6 mouse cellular contexts compared by ENCODE assay signal in genomic region chr5:121747884-121748594, GRCm38 (mm10). TPM values are rescaled to one million over a fixed set of nuclear protein-coding genes. Genes with fewer than 3 reads are reported as not detected.
DNase-seq lines count a peak whose midpoint lies in the region; ATAC-seq and TF ChIP-seq lines count a peak whose summit lies in the region.
"Not testable (repeated sequence)": the region's sequence is repeated elsewhere in the genome, so short reads cannot be mapped to it uniquely, and the experiment has no call there.

No protein-coding gene starts in this region.

- DNase-seq in MEL (ENCODE audit: low read depth, low spot score): peak; percentile 60
- DNase-seq in c-Kit-positive CD71-positive TER-119-positive erythroid progenitor cells, embryonic 14.5 days (ENCODE audit: low spot score): peak; percentile 23
- not testable (repeated sequence) for DNase-seq in liver, embryonic 14.5 days (ENCODE audit: low read depth in 3 of 3, low spot score in 3 of 3)

- H3K79me2 ChIP-seq in MEL (ENCODE audit: control insufficient read depth, insufficient read depth, low read length, poor library complexity): peaks cover 15% of the 10 kb centered on the region

- peak overlapping the region; percentile 40 for H3K27ac ChIP-seq in MEL (ENCODE audit: control insufficient read depth, low read depth, low read length)
- H3K27ac ChIP-seq in liver, embryonic 12.5 days: peak overlapping the region; percentile 68
- H3K27ac ChIP-seq in liver, embryonic 14.5 days: peak overlapping the region; percentile 26
- H3K27ac ChIP-seq in liver, embryonic 16.5 days (ENCODE audit: low read length): not testable (repeated sequence)

- TF ChIP-seq CTCF in MEL (IDR thresholded peaks at IDR 0.05 in 2 of 3, conservative IDR thresholded peaks at IDR 0.05 in 1 of 3; ENCODE audit: control insufficient read depth in 1 of 3, insufficient read depth in 1 of 3, low read depth in 2 of 3, low read length in 3 of 3, poor library complexity in 1 of 3, severe bottlenecking in 1 of 3); liver, embryonic 14.5 days (IDR thresholded peaks at IDR 0.05; ENCODE audit: low read depth): not testable (repeated sequence)

- peak overlapping the region; percentile 32 for H3K4me2 ChIP-seq in liver, embryonic 12.5 days
- H3K4me2 ChIP-seq in liver, embryonic 14.5 days (ENCODE audit: low read depth): peak overlapping the region; percentile 20; the same call in 1 of the 2 replicates
- not testable (repeated sequence) for H3K4me2 ChIP-seq in liver, embryonic 16.5 days (ENCODE audit: low read depth, low read length)

- WGBS in liver, embryonic 12.5 days (ENCODE audit: insufficient replicate concordance): 58% methylated on average over 4 of the region's 4 CpGs
- WGBS in liver, embryonic 14.5 days (ENCODE audit: insufficient replicate concordance): 57% methylated on average over 4 of the region's 4 CpGs
- WGBS in liver, embryonic 16.5 days (ENCODE audit: insufficient replicate concordance): 58% methylated on average over 4 of the region's 4 CpGs

- peaks cover 21 to 26% of the 10 kb centered on the region in 2 experiments for H3K36me3 ChIP-seq in MEL (ENCODE audit: control insufficient read depth in 1 of 2, insufficient read depth in 2 of 2, low read length in 2 of 2)
- H3K36me3 ChIP-seq in liver, embryonic 12.5 days: peaks cover 47% of the 10 kb centered on the region
- not testable (repeated sequence) for H3K36me3 ChIP-seq in liver, embryonic 14.5 days (replicated peaks; ENCODE audit: control insufficient read depth, insufficient read depth, low read depth)
- H3K36me3 ChIP-seq in liver, embryonic 16.5 days (ENCODE audit: control insufficient read depth, insufficient read depth): peaks cover 11% of the 10 kb centered on the region

- ATAC-seq in liver, embryonic 12.5 days: peak; percentile 68
- peak; percentile 68; the same call in 1 of the 2 replicates for ATAC-seq in liver, embryonic 14.5 days (ENCODE audit: insufficient read depth)
- ATAC-seq in liver, embryonic 16.5 days (ENCODE audit: low read depth): 0 out of 2 replicates have a peak, but pooled peaks have one; percentile 57
- ATAC-seq in megakaryocyte-erythroid progenitor cell, adult 5-6 weeks (replicated peaks; ENCODE audit: low FRiP score, low TSS enrichment, poor library complexity, severe bottlenecking): peak; percentile 78; the same call in 1 of the 2 replicates

- not testable (repeated sequence) for H3K4me1 ChIP-seq in MEL (ENCODE audit: control insufficient read depth in 1 of 2, insufficient read depth in 2 of 2, low read length in 2 of 2)
- H3K4me1 ChIP-seq in liver, embryonic 12.5 days: peaks cover 38% of the 10 kb centered on the region
- peaks cover 9 to 14% of the 10 kb centered on the region in 2 experiments for H3K4me1 ChIP-seq in liver, embryonic 14.5 days (replicated peaks; ENCODE audit: control insufficient read depth in 2 of 2, insufficient read depth in 2 of 2, low read length in 1 of 2)
- H3K4me1 ChIP-seq in liver, embryonic 16.5 days (ENCODE audit: control insufficient read depth, low read depth, low read length): peaks cover 13% of the 10 kb centered on the region

- H3K9ac ChIP-seq in MEL (ENCODE audit: control insufficient read depth, low read depth, low read length, poor library complexity, severe bottlenecking); liver, embryonic 12.5 days; liver, embryonic 14.5 days (replicated peaks); liver, embryonic 16.5 days (ENCODE audit: low read depth, low read length): not testable (repeated sequence)

- TF ChIP-seq RAD21 in MEL (IDR thresholded peaks at IDR 0.05; ENCODE audit: low read depth, low read length): not testable (repeated sequence)

- not testable (repeated sequence) for H3K9me3 ChIP-seq in MEL (replicated peaks; ENCODE audit: insufficient read depth, low read length); liver, embryonic 12.5 days (replicated peaks); liver, embryonic 14.5 days (ENCODE audit: control insufficient read depth, low read length); liver, embryonic 16.5 days (replicated peaks; ENCODE audit: control insufficient read depth, low read length)

- H3K27me3 ChIP-seq in MEL (ENCODE audit: control insufficient read depth in 1 of 2, insufficient read depth in 2 of 2, low read length in 2 of 2); liver, embryonic 12.5 days (replicated peaks); liver, embryonic 14.5 days (ENCODE audit: control insufficient read depth, insufficient read depth, low read length); liver, embryonic 16.5 days (ENCODE audit: control insufficient read depth, insufficient read depth, low read depth, low read length): not testable (repeated sequence)

- H3K4me3 ChIP-seq in MEL (ENCODE audit: control insufficient read depth in 1 of 2, insufficient read depth in 1 of 2, low read depth in 2 of 2, low read length in 2 of 2); liver, embryonic 12.5 days; liver, embryonic 14.5 days (ENCODE audit: insufficient read depth in 1 of 2, low read depth in 2 of 2, low read length in 2 of 2); liver, embryonic 16.5 days (ENCODE audit: low read depth, low read length): not testable (repeated sequence)

- TF ChIP-seq POLR2A in MEL (IDR thresholded peaks at IDR 0.05; ENCODE audit: control insufficient read depth in 1 of 2, insufficient read depth in 1 of 2, low read depth in 1 of 2, low read length in 2 of 2, poor library complexity in 1 of 2): not testable (repeated sequence)

- peak; percentile 66 to 84; a peak in 3 of 4 replicates for TF ChIP-seq EP300 in MEL (IDR thresholded peaks at IDR 0.05; ENCODE audit: low read depth in 1 of 2, low read length in 2 of 2)
- TF ChIP-seq EP300 in liver, embryonic 14.5 days (IDR thresholded peaks at IDR 0.05; ENCODE audit: low read depth): peak; percentile 64

TF ChIP-seq in MEL, 35 proteins besides CTCF, POLR2A, EP300 and RAD21:
- TF ChIP-seq TCF12 (IDR thresholded peaks at IDR 0.05; ENCODE audit: low read depth, low read length) (peak; percentile 50; the same call in 1 of the 2 replicates), MYB (IDR thresholded peaks at IDR 0.05; ENCODE audit: low read depth, low read length) (peak; percentile 73), GATA1 (IDR thresholded peaks at IDR 0.05; ENCODE audit: low read depth, low read length) (peak; percentile 79), HCFC1 (IDR thresholded peaks at IDR 0.05; ENCODE audit: low read depth, low read length) (0 out of 2 replicates have a peak, but pooled peaks have one; percentile 5), SIN3A (IDR thresholded peaks at IDR 0.05; ENCODE audit: low read length) (peak; percentile 75), ZNF384 (IDR thresholded peaks at IDR 0.05; ENCODE audit: low read depth, low read length) (peak; percentile 93), ETS1 (IDR thresholded peaks at IDR 0.05; ENCODE audit: low read depth, low read length) (peak; percentile 53; the same call in 1 of the 2 replicates), RCOR1 (IDR thresholded peaks at IDR 0.05; ENCODE audit: low read depth, low read length) (peak; percentile 44; the same call in 1 of the 2 replicates)
TF ChIP-seq in MEL: peak in this region for 8; not testable (repeated sequence) for 27.

RNA-seq across cellular contexts. Expression of gene Atxn2, which starts 36.9 kb away (rescaled TPM):
- total RNA-seq in MEL (2012; rRNA removed): 16.3 and 18.5 TPM in 2 replicates
- 100 to 1,000 TPM in 1 of 2 experiments, 10 to 100 TPM in 1; 85.4 to 476 TPM for polyA plus RNA-seq in MEL (2012; ENCODE audit: insufficient read depth in 1 of 2, insufficient read length in 2 of 2, low read depth in 1 of 2, low replicate concordance in 2 of 2, missing spikeins in 1 of 2)
- 40.5 and 40.8 TPM in 2 replicates for polyA plus RNA-seq in liver, embryonic 12.5 days (2016; fragmentation: Nextera tagmentation; extraction: Ambion mirVana)
- polyA plus RNA-seq in liver, embryonic 14.5 days (2012; rRNA removed): 24.1 and 24.6 TPM in 2 replicates
- 19.3 and 20.5 TPM in 2 replicates for polyA plus RNA-seq in liver, embryonic 14.5 days (2014; fragmentation: Nextera tagmentation; extraction: Ambion mirVana)
- 14.5 and 14.6 TPM in 2 replicates for polyA plus RNA-seq in liver, embryonic 16.5 days (2015; fragmentation: Nextera tagmentation; extraction: Ambion mirVana)
- total RNA-seq in megakaryocyte-erythroid progenitor cell, adult 5-6 weeks (2014; fragmentation: Nextera tagmentation): 117 and 144 TPM in 2 replicates
- total RNA-seq in megakaryocyte-erythroid progenitor cell, adult 5-6 weeks (2017): 39.4 and 41.0 TPM in 2 replicates
